Mouse (Mus musculus) E14TG2a.4 (cell line): ENCODE measurements around the gene Tmem95.

ENCODE experiments used
- H3K27me3 ChIP-seq: 2 replicates; pipeline ENCODE4 v1.6.1; 2014; ENCODE audit warnings: low read length, control low read depth; ENCODE audit not compliant: insufficient read depth
- H3K36me3 ChIP-seq: 2 replicates; pipeline ENCODE4 v1.6.1; 2014; ENCODE audit warnings: low read length, control low read depth; ENCODE audit not compliant: insufficient read depth
- H3K4me1 ChIP-seq: replicated peaks from 2 replicates; pipeline ENCODE4 v1.6.1; 2014; ENCODE audit warnings: low read depth, low read length, control low read depth
- H3K4me3 ChIP-seq: replicated peaks from 2 replicates; pipeline ENCODE4 v1.5.1; 2014; ENCODE audit warnings: mild to moderate bottlenecking, low read length
- H3K9me3 ChIP-seq: 2 replicates; pipeline ENCODE4 v1.6.1; 2014; ENCODE audit warnings: low read length, control low read depth
- CTCF ChIP-seq: conservative IDR thresholded peaks from 2 replicates; pipeline ENCODE4 v1.5.1; 2014; ENCODE audit warnings: low read length
- NANOG ChIP-seq: IDR thresholded peaks from 2 replicates; pipeline ENCODE4 v1.6.1; 2014; ENCODE audit warnings: borderline replicate concordance, low read length, mixed read lengths
- POU5F1 ChIP-seq: IDR thresholded peaks from 2 replicates; pipeline ENCODE4 v1.6.1; 2014; ENCODE audit warnings: low read length, borderline replicate concordance

Tmem95 gene

DNA sequence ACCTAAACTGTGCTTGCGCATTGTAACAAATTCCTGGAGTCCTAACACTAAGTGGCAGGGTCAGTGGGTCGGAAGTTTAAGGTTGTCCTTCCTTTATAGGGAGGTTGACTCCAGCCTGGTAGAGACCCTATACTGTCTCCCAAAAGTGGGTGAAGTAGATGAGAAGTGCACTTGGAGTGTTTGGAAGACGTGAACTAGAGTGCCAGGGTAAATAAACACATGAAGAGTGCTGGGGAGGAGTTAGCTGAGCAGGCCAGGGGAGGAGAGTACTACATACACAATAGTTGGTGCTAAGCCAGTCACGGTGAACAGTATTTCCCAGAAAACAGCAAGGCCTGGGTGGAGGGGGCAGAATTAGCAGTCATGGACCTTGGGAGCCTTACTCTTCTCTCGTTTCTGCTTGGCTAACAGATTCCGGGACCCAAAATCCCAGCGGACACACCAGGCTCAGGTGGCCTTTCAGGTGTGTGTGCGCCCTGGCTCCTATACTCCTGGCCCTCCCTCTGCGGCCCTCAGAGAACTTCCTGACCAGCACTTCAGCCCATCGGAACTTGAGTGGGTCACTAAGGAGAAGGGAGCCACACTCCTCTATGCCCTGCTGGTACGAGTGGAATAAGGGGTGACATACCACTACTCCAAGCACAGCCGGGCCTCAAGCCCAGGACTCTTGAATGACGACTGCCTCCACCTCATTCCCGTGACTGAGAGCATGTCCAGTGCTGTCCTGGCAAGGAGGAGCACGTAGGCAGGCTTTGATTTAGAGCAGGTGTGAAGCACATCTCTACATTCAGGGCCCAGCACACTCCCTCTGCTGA lies 35.1 kb upstream of the Tmem95 start:
- H3K4me1 ChIP-seq, result peaks cover 71% of the 10 kb centered on the region
- H3K27me3 ChIP-seq, result no peaks in the 10 kb centered on the region
- TF ChIP-seq CTCF, result no peak
- no peak for TF ChIP-seq POU5F1
- no peak for TF ChIP-seq NANOG

DNA sequence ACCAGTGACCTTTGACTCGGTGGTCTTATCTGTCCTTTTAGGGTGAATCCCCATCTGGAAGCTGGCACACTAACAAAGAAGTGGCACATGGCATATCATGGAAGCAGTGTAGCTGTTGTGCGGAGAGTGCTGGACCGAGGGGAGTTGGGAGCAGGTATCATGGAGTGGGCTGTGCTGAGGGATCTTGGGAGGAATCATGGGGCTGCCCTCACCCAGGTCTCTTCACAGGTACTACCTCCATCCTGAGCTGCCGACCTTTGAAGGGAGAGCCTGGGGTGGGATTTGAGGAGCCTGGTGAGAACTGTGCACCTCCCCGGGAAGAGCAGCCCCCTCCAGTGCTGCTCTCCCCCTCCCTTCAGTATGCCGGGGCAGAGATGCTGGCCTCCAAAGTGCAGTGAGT lies 33.9 kb upstream of the Tmem95 start:
- Histone ChIP-seq H3K9me3 (no peaks in the 10 kb centered on the region), H3K36me3 (peaks cover 91% of the 10 kb centered on the region), H3K4me3 (no peak overlapping the region), H3K27me3 (no peaks in the 10 kb centered on the region), H3K4me1 (peaks cover 62% of the 10 kb centered on the region)
- TF ChIP-seq POU5F1, result no peak
- no peak for TF ChIP-seq NANOG
- TF ChIP-seq CTCF, result no peak

More for the DNA sequence above, 35.1 kb upstream of the Tmem95 start:
- peaks cover 91% of the 10 kb centered on the region for H3K36me3 ChIP-seq
- peak overlapping the region; percentile 90 for H3K4me3 ChIP-seq
- H3K9me3 ChIP-seq, result no peaks in the 10 kb centered on the region

DNA sequence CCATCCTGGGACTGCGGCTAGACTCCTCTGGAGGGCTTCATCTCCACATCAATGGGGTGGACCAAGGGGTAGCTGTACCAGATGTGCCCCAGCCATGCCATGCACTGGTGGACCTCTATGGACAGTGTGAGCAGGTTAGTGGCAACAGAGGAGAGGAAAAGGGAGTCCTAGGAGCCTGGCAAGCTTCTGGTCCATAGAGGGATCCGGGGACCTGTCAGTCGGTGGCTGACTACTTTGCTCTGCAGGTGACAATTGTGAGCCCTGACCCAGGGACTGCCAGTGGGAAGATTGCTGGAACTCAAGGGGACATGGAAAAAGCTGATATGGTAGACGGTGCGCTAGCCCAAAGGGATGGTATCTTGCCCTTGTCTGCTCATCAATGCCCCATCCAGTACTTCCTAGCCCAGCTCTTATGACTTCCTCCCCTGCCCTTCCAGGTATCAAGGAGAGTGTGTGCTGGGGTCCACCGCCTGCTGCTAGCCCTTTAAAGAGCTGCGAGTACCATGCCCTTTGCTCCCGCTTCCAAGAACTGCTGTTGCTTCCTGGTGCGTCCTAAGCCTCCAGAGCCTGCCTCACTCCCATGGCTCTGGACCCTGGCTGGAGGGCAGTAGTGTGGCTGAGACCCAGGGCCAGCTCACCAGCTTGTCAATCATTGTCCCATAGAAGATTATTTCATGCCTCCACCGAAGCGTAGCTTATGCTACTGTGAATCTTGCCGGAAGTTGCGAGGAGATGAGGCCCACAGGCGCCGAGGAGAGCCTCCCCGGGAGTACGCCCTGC lies 33.2 kb upstream of the Tmem95 start:
- no peaks in the 10 kb centered on the region for H3K9me3 ChIP-seq
- no peak for TF ChIP-seq CTCF
- no peak for TF ChIP-seq NANOG
- TF ChIP-seq POU5F1, result no peak
- no peak overlapping the region for H3K4me3 ChIP-seq
- H3K27me3 ChIP-seq, result no peaks in the 10 kb centered on the region
- peaks cover 91% of the 10 kb centered on the region for H3K36me3 ChIP-seq
- peaks cover 62% of the 10 kb centered on the region for H3K4me1 ChIP-seq

DNA sequence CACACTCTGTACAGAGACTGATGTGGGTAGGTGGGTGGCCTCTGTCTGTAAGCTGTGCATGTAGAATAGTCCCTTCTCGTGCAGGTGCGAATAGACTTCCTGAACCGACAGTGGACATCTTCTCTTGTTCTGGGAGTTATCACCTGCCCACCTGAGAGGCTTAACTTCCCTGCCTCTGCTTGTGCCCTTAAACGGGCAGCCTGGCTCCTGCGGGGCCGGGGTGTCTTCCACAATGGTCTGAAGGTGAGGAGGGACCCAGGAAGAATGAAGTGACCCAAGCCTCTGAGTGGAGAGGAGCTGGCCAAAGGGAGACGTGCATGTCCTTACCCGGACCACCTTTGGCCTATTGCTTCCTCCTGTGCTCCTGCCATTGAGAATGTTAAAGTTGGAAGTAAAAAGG lies 32.4 kb upstream of the Tmem95 start:
- TF ChIP-seq POU5F1, result no peak
- no peak for TF ChIP-seq CTCF
- no peak for TF ChIP-seq NANOG

DNA sequence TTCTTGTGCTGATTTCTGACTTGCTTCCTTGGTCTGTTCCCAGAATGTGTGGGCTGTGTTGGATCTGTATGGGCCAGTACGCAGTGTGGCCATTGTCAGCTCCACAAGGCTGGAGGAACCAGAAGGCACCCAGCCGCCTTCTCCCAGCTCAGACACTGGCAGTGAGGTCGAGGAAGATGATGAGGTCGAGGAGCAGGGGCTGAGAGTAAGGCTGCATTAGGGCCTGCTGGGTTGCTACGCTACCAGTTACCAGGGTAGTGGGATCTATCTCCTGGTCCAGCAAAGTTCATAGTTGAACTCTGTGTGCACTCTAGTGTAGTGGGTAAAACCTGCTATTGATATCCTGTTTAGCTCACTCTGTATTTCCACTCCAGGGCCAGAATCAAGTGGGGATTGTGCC lies 31.4 kb upstream of the Tmem95 start:
- Histone ChIP-seq H3K9me3 (no peaks in the 10 kb centered on the region), H3K36me3 (peaks cover 94% of the 10 kb centered on the region), H3K4me3 (no peak overlapping the region), H3K4me1 (peaks cover 46% of the 10 kb centered on the region), H3K27me3 (no peaks in the 10 kb centered on the region)
- TF ChIP-seq POU5F1 (no peak), NANOG (no peak), CTCF (no peak)

More for the DNA sequence above, 32.4 kb upstream of the Tmem95 start:
- Histone ChIP-seq H3K9me3 (no peaks in the 10 kb centered on the region), H3K36me3 (peaks cover 91% of the 10 kb centered on the region), H3K4me1 (peaks cover 54% of the 10 kb centered on the region), H3K27me3 (no peaks in the 10 kb centered on the region), H3K4me3 (no peak overlapping the region)

DNA sequence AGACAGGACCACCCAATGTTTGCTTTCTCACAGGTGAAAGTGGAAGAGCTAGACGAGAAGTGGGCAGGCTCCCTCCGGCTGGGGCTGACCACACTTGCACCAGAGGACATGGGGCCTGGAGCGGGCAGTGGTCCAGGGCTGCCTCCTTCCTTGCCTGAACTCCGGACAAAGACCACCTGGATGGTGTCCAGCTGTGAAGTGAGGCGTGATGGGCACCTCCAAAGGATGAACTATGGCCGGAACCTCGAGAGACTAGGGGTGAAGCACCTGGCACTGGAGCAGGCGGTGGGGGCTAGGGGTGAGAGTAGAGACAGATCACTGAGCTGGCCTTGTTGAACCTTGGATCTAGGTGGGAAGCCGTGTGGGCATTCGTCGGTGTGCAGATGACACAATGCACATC lies 30.8 kb upstream of the Tmem95 start:
- no peaks in the 10 kb centered on the region for H3K27me3 ChIP-seq
- peaks cover 99% of the 10 kb centered on the region for H3K36me3 ChIP-seq
- H3K4me3 ChIP-seq, result no peak overlapping the region
- H3K4me1 ChIP-seq, result peaks cover 51% of the 10 kb centered on the region
- no peak for TF ChIP-seq POU5F1
- no peak for TF ChIP-seq CTCF
- no peak for TF ChIP-seq NANOG
- no peaks in the 10 kb centered on the region for H3K9me3 ChIP-seq

DNA sequence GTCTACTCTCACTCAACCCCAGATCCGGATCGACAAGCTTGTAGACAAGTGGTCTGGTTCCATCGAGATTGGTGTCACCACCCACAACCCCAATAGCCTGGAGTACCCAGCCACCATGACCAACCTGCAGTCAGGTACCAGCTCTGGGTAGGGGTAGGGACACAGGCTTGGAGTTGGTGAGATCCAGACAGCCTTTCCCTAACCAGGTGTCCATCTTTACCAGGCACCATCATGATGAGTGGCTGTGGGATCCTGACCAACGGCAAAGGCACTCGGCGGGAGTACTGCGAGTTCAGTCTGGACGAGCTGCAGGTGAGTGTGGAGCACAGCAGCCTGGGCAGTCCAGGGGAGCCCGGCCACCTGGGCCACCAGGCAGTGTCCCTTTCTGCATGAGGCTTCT lies 26.5 kb upstream of the Tmem95 start:
- no peak overlapping the region for H3K4me3 ChIP-seq
- peaks cover 46% of the 10 kb centered on the region for H3K4me1 ChIP-seq
- H3K27me3 ChIP-seq, result 0 out of 2 replicates have a peak, but pooled peaks cover under 1% of the 10 kb centered on the region
- peaks cover 62% of the 10 kb centered on the region for H3K36me3 ChIP-seq
- H3K9me3 ChIP-seq, result no peaks in the 10 kb centered on the region
- TF ChIP-seq NANOG (no peak), POU5F1 (no peak), CTCF (no peak)

DNA sequence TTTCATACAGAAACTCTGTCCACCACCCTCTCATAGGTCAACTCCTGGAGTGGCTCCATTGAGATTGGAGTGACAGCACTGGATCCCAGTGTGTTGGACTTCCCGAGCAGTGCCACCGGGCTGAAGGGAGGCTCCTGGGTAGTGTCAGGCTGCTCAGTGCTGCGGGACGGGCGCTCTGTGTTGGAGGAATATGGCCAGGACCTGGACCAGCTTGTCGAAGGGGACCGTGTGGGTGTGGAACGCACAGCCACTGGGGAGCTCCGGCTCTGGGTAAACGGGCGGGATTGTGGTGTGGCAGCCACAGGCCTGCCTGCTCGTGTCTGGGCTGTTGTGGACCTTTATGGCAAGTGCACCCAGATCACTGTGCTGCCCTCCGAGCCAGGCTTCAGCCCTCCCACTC lies 25.2 kb upstream of the Tmem95 start:
- TF ChIP-seq NANOG (no peak), CTCF (no peak)
- Histone ChIP-seq H3K9me3 (no peaks in the 10 kb centered on the region), H3K4me3 (peak overlapping the region; percentile 93), H3K4me1 (peaks cover 59% of the 10 kb centered on the region), H3K36me3 (peaks cover 49% of the 10 kb centered on the region), H3K27me3 (peaks cover 8% of the 10 kb centered on the region; the same call in 1 of the 2 replicates)

DNA sequence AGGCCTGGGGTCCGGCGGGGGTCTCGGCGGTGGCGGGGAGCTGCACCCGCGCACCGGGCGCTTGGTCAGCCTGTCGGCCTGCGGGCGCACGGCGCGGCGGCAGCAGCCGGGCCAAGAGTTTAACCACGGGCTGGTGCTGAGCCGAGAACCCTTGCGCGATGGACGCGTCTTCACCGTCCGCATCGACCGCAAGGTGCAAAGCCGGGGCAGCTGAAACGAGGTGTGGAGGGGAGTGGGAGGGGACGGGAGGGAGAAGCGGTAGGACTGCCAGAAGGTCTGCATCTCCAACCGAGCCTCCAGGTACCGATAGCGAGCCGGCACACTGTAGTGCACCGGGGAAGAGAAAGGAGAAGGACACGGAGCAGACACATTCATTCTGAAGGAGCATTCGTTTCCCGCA lies 24.2 kb upstream of the Tmem95 start:
- H3K36me3 ChIP-seq, result peaks cover 39% of the 10 kb centered on the region
- H3K9me3 ChIP-seq, result no peaks in the 10 kb centered on the region
- H3K4me1 ChIP-seq, result peaks cover 65% of the 10 kb centered on the region
- peak overlapping the region; percentile 93 for H3K4me3 ChIP-seq
- TF ChIP-seq CTCF, result no peak
- no peak for TF ChIP-seq POU5F1
- no peak for TF ChIP-seq NANOG
- peaks cover 8% of the 10 kb centered on the region; the same call in 1 of the 2 replicates for H3K27me3 ChIP-seq
